Mouse (Mus musculus): ENCODE measurements around the gene Krt8. TPM values are rescaled to one million over a fixed set of nuclear protein-coding genes. Genes with fewer than 3 reads are reported as not detected.
"Not testable (repeated sequence)": the region's sequence is repeated elsewhere in the genome, so short reads cannot be mapped to it uniquely, and the experiment has no call there.

The Krt8 gene
- total and polyA plus RNA-seq, 2 experiments from 2014 or later: 0.60 to 1.6 TPM

DNA sequence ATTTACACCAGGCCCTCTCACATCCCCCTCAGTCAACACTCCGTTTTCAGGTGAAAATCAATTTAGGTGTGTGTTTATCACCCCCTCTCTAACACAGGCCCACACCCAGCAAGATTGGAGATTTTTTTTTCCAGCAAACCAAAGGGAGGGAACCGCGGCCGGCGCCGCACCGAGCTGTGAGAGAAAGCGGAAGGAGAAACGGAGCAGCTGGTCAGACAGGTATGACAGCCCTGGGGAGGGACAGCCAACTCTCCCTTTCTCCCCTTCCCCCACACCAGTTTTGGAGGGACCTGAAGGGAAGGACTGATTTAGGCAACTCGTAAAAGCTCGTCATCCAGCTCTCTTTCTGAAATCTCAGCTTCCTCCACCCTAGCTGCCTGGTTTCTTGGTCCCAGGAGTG, 2.0 kb upstream of the Krt8 start:
- WGBS: 40% methylated on average over 11 of the region's 11 CpGs

DNA sequence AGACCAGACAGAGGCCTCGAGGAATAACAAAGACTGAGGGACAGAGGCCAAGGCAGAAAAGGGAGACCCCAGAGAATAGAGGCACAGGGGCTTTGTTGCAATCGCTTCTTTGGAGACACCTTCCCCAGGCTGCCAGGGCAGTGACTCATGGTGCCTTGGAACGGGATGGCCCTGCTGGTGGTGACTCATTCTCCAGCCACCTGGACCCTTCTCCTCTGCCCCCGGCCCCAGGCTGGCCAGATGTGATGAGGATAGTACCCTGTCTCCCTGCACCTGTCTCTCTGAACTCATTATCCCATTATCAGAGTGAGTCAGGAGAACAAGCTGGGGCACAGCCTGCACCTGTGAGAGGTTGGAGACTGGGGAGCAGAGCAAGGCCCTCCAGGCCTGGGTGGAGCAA, 1.0 kb upstream of the Krt8 start:
- 54% methylated on average over 4 of the region's 4 CpGs for WGBS
- TF ChIP-seq CTCF (IDR thresholded peaks at IDR 0.05): no peak
- no peak overlapping the region for H3K9ac ChIP-seq (replicated peaks; ENCODE audit: low read length, poor library complexity, severe bottlenecking)
- H3K4me3 ChIP-seq (ENCODE audit: low read depth, low read length): no peak overlapping the region
- peaks cover 32% of the 10 kb centered on the region for H3K27me3 ChIP-seq (ENCODE audit: insufficient read depth, low read length)
- no peaks in the 10 kb centered on the region for H3K4me1 ChIP-seq (ENCODE audit: insufficient read depth, low read length)
- no peaks in the 10 kb centered on the region for H3K36me3 ChIP-seq (ENCODE audit: insufficient read depth, low read length)
- ATAC-seq (ENCODE audit: low FRiP score) (no peak), DNase-seq (ENCODE audit: low spot score) (no peak)
- no peak overlapping the region for H3K27ac ChIP-seq (ENCODE audit: low read depth, low read length)
- H3K9me3 ChIP-seq (ENCODE audit: low read length): no peaks in the 10 kb centered on the region
- H3K4me2 ChIP-seq (ENCODE audit: low read depth, low read length, poor library complexity, severe bottlenecking): no peak overlapping the region

More for the DNA sequence above, 2.0 kb upstream of the Krt8 start:
- Histone ChIP-seq H3K27me3 (ENCODE audit: insufficient read depth, low read length) (peaks cover 32% of the 10 kb centered on the region), H3K4me3 (ENCODE audit: low read depth, low read length) (no peak overlapping the region), H3K4me2 (ENCODE audit: low read depth, low read length, poor library complexity, severe bottlenecking) (no peak overlapping the region), H3K9me3 (ENCODE audit: low read length) (no peaks in the 10 kb centered on the region), H3K27ac (ENCODE audit: low read depth, low read length) (no peak overlapping the region), H3K9ac (replicated peaks; ENCODE audit: low read length, poor library complexity, severe bottlenecking) (no peak overlapping the region), H3K4me1 (ENCODE audit: insufficient read depth, low read length) (no peaks in the 10 kb centered on the region), H3K36me3 (ENCODE audit: insufficient read depth, low read length) (no peaks in the 10 kb centered on the region)
- ATAC-seq (ENCODE audit: low FRiP score): no peak
- DNase-seq (ENCODE audit: low spot score): no peak
- TF ChIP-seq CTCF (IDR thresholded peaks at IDR 0.05): no peak

DNA sequence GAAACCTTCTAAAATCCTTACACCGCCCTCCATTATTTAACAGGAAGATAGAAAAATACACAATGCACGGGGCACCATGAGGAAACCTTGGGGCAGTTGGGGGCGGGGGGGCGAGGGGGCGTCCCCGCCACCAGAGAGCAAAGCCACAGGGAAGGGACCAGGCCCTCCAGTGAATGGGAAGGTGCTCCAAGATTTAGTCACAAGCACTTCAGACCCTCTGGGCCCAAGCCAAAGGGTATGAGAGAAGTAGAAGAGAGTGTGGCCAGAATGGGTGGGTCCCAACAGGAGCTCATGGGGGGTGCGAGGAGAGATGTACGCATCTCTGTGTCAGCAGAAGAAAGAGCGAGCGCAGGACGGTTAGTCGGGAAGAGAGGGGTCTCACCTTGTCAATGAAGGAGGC, 766 bp downstream of the Krt8 start:
- Histone ChIP-seq H3K4me2 (ENCODE audit: low read depth, low read length, poor library complexity, severe bottlenecking) (peak overlapping the region; percentile 38; the same call in 1 of the 2 replicates), H3K27me3 (ENCODE audit: insufficient read depth, low read length) (peaks cover 32% of the 10 kb centered on the region), H3K36me3 (ENCODE audit: insufficient read depth, low read length) (no peaks in the 10 kb centered on the region), H3K9me3 (ENCODE audit: low read length) (no peaks in the 10 kb centered on the region), H3K9ac (replicated peaks; ENCODE audit: low read length, poor library complexity, severe bottlenecking) (no peak overlapping the region), H3K4me1 (ENCODE audit: insufficient read depth, low read length) (no peaks in the 10 kb centered on the region), H3K27ac (ENCODE audit: low read depth, low read length) (no peak overlapping the region), H3K4me3 (ENCODE audit: low read depth, low read length) (no peak overlapping the region)
- no peak for TF ChIP-seq CTCF (IDR thresholded peaks at IDR 0.05)
- no peak for DNase-seq (ENCODE audit: low spot score)
- ATAC-seq (ENCODE audit: low FRiP score): no peak
- 20% methylated on average over 12 of the region's 12 CpGs for WGBS

DNA sequence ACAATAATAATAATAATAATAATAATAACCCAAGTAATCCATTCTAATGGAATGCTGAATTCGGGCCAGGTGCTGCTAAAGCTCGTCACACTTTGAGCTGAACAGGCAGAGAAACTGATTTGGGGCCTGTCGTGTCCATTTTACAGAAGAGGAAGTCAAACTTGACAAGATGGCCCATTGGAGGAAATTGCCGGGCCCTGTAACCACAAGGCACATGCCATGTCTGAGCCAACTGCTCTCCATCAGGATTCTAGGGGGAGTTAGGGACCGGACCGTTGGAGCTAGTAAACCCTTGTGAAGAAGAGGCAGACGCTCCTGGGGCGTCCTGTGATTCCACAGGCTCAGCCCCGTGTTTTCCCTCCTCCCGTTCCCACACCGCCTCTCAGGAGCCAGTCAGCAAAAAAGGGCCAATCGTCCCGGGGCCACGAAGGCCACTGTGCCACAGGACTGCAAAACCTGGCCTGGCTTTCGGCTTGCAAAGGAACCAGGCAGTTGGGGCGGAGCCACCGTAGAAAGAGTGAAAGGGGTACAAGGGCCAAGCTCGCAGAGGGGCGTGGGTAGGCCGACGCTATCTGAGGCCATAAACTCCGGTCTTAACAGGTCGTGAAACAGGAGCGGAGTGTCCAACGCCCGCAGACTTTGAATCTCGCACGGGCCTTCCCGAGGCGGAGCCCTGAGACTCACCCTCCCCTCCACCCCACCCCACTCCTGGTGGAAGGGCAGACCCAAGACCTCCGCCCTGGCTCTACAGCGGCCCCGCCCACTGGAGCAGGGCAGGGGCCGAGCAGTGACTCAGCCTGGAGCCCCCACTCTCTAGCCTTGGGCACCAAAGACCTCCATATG, 1.4 kb downstream of the Krt8 start:
- Histone ChIP-seq H3K27me3 (ENCODE audit: insufficient read depth, low read length) (peaks cover 32% of the 10 kb centered on the region), H3K9ac (replicated peaks; ENCODE audit: low read length, poor library complexity, severe bottlenecking) (no peak overlapping the region), H3K27ac (ENCODE audit: low read depth, low read length) (no peak overlapping the region), H3K36me3 (ENCODE audit: insufficient read depth, low read length) (no peaks in the 10 kb centered on the region), H3K4me2 (ENCODE audit: low read depth, low read length, poor library complexity, severe bottlenecking) (peak overlapping the region; percentile 38), H3K4me1 (ENCODE audit: insufficient read depth, low read length) (no peaks in the 10 kb centered on the region), H3K9me3 (ENCODE audit: low read length) (no peaks in the 10 kb centered on the region), H3K4me3 (ENCODE audit: low read depth, low read length) (peak overlapping the region; percentile 17; the same call in 1 of the 2 replicates)
- peak; percentile 35 for DNase-seq (ENCODE audit: low spot score)
- 6% methylated on average over 34 of the region's 34 CpGs for WGBS
- ATAC-seq (ENCODE audit: low FRiP score): no peak; the same call in 1 of the 2 replicates
- no peak for TF ChIP-seq CTCF (IDR thresholded peaks at IDR 0.05)

DNA sequence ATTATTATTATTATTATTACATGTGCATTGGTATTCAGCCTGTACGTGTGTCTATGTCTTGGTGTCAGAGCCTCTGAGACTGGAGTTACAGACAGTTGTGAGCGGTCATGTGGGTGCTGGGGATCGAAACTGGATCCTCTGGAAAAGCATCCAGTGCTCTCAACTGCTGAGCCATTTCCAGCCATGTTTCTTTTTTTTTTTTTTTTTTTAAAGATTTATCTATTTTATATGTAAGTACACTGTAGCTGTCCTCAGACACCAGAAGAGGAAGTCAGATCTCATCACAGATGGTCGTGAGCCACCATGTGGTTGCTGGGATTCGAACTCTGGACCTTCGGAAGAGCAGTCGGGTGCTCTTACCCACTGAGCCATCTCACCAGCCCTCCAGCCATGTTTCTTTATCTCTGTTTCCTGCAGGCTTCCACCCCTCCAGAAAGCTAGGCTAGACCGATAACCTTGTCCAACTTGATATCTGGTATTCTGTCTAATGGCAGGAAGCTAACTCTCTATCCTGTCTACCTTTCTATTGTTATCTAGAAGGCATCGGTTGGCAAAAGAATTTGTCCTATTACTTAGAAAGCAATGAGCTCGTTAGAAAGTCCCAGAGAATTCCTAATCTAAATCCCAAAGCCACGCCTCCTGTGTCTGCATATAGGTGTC, 4.5 kb downstream of the Krt8 start:
- H3K4me2 ChIP-seq (ENCODE audit: low read depth, low read length, poor library complexity, severe bottlenecking): no peak overlapping the region
- no peaks in the 10 kb centered on the region for H3K9me3 ChIP-seq (ENCODE audit: low read length)
- H3K27ac ChIP-seq (ENCODE audit: low read depth, low read length): no peak overlapping the region
- no peaks in the 10 kb centered on the region for H3K36me3 ChIP-seq (ENCODE audit: insufficient read depth, low read length)
- peaks cover 26% of the 10 kb centered on the region for H3K27me3 ChIP-seq (ENCODE audit: insufficient read depth, low read length)
- WGBS: 89% methylated on average over 11 of the region's 11 CpGs
- ATAC-seq (ENCODE audit: low FRiP score) (no peak), DNase-seq (ENCODE audit: low spot score) (no peak)
- no peak for TF ChIP-seq CTCF (IDR thresholded peaks at IDR 0.05)
- H3K4me1 ChIP-seq (ENCODE audit: insufficient read depth, low read length): no peaks in the 10 kb centered on the region
- H3K4me3 ChIP-seq (ENCODE audit: low read depth, low read length): no peak overlapping the region
- H3K9ac ChIP-seq (replicated peaks; ENCODE audit: low read length, poor library complexity, severe bottlenecking): no peak overlapping the region

DNA sequence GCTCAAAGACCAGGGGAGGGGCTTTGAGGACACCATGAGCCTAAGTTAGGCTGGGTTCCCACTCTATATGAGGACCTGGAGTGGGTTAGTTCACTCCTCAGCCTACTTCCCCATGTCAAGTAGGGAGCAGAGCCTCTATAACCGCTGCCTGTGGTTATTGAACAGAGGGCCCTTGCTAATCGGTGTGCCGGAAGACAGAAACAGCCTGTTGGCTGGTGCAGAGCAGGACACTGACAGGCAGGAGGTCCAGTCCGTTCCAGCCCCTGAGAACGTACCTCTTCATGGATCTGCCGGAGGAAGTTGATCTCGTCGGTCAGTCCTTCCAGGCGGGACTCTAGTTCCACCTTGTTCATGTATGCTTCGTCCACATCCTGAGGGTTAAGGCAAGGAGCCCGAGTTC, 5.1 kb downstream of the Krt8 start:
- Histone ChIP-seq H3K4me2 (ENCODE audit: low read depth, low read length, poor library complexity, severe bottlenecking) (no peak overlapping the region), H3K4me3 (ENCODE audit: low read depth, low read length) (no peak overlapping the region), H3K27ac (ENCODE audit: low read depth, low read length) (no peak overlapping the region), H3K9me3 (ENCODE audit: low read length) (no peaks in the 10 kb centered on the region), H3K4me1 (ENCODE audit: insufficient read depth, low read length) (no peaks in the 10 kb centered on the region), H3K27me3 (ENCODE audit: insufficient read depth, low read length) (peaks cover 19% of the 10 kb centered on the region), H3K9ac (replicated peaks; ENCODE audit: low read length, poor library complexity, severe bottlenecking) (no peak overlapping the region), H3K36me3 (ENCODE audit: insufficient read depth, low read length) (no peaks in the 10 kb centered on the region)
- WGBS: 85% methylated on average over 11 of the region's 11 CpGs
- TF ChIP-seq CTCF (IDR thresholded peaks at IDR 0.05): no peak
- no peak for DNase-seq (ENCODE audit: low spot score)
- ATAC-seq (ENCODE audit: low FRiP score): no peak

DNA sequence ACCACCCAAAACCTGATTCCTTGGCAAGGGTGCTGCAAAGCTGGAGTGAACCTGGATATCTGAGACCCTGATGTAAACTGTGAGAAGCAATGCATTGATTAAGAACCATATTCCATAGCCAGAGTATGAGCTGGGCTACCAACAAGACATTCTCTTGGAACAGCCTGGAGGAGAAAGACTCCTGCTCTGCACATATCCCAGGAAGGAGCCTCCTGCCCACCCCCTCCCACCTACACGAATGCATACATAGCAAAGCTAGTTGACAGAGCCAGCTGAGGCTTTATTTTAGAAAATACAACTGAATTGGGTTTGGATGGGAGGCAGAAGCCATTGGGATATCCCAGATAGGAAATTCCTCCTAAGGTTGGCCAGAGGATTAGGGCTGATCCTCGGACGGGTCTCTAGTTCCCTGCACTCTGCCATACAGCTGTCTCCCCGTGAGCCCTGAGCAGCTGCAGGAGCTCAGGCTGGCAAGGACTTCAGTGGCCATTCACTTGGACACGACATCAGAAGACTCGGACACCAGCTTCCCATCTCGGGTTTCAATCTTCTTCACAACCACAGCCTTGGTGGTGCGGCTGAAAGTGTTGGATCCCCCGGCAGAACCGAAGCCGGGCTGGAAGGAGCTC, 7.7 kb downstream of the Krt8 start:
- 82% methylated on average over 9 of the region's 11 CpGs for WGBS
- not testable (repeated sequence) for H3K4me1 ChIP-seq (ENCODE audit: insufficient read depth, low read length); H3K4me2 ChIP-seq (ENCODE audit: low read depth, low read length, poor library complexity, severe bottlenecking); H3K27ac ChIP-seq (ENCODE audit: low read depth, low read length); H3K9me3 ChIP-seq (ENCODE audit: low read length); DNase-seq (ENCODE audit: low spot score); H3K36me3 ChIP-seq (ENCODE audit: insufficient read depth, low read length); H3K27me3 ChIP-seq (ENCODE audit: insufficient read depth, low read length); ATAC-seq (ENCODE audit: low FRiP score); H3K9ac ChIP-seq (replicated peaks; ENCODE audit: low read length, poor library complexity, severe bottlenecking); H3K4me3 ChIP-seq (ENCODE audit: low read depth, low read length)

Measured in midbrain, postnatal 0 days (tissue).